Mouse (Mus musculus) liver, embryonic 15.5 days (tissue): ENCODE data around the gene Gm11992. TPM values are rescaled to one million over a fixed set of nuclear protein-coding genes. Genes with fewer than 3 reads are reported as not detected.

Source experiments
- ATAC-seq: fragments of 200-750 bp; cut with Nextera tagmentation; 2 replicates; pipeline ENCODE4 v1.8.0; 2017; ENCODE audit warnings: moderate number of reproducible peaks, mild to moderate bottlenecking, moderate library complexity; ENCODE audit not compliant: insufficient read depth
- H3K27ac ChIP-seq: fragments of 300-500 bp; sonication (generic); replicated peaks from 2 replicates; pipeline ENCODE4 v1.5.1; 2015; ENCODE audit warnings: mild to moderate bottlenecking, inconsistent platforms
- H3K27me3 ChIP-seq: fragments of 300-500 bp; sonication (generic); 2 replicates; pipeline ENCODE4 v1.6.1; 2015; ENCODE audit warnings: mild to moderate bottlenecking, inconsistent platforms
- H3K36me3 ChIP-seq: fragments of 300-500 bp; sonication (generic); replicated peaks from 2 replicates; pipeline ENCODE4 v1.6.1; 2015; ENCODE audit warnings: moderate library complexity, mild to moderate bottlenecking, inconsistent platforms
- H3K4me1 ChIP-seq: fragments of 300-500 bp; sonication (generic); replicated peaks from 2 replicates; pipeline ENCODE4 v1.6.1; 2015; ENCODE audit warnings: inconsistent platforms
- H3K4me2 ChIP-seq: fragments of 300-500 bp; sonication (generic); 2 replicates; pipeline ENCODE4 v1.6.1; 2015; ENCODE audit warnings: moderate library complexity, mild to moderate bottlenecking, inconsistent platforms
- H3K4me3 ChIP-seq: fragments of 300-500 bp; sonication (generic); replicated peaks from 2 replicates; pipeline ENCODE4 v1.5.1; 2015; ENCODE audit warnings: mild to moderate bottlenecking, inconsistent platforms
- H3K9ac ChIP-seq: fragments of 300-500 bp; sonication (generic); 2 replicates; pipeline ENCODE4 v1.6.1; 2015; ENCODE audit warnings: moderate library complexity, mild to moderate bottlenecking, inconsistent platforms
- H3K9me3 ChIP-seq: fragments of 300-500 bp; sonication (generic); replicated peaks from 2 replicates; pipeline ENCODE4 v1.6.1; 2016; ENCODE audit warnings: inconsistent platforms
- WGBS: fragments of 180-500 bp; shearing (Covaris S2); methylation state at CpG from one replicate; pipeline ENCODE4 v1.1.7; 2015; ENCODE audit warnings: mixed read lengths; ENCODE audit not compliant: insufficient replicate concordance; 5-methylcytosine and 5-hydroxymethylcytosine counted together
- polyA plus RNA-seq: library from polyadenylated mRNA; unstranded; fragments of >200 nt; fragmentation: Nextera tagmentation; extraction: Ambion mirVana; gene quantifications from 2 replicates; pipeline ENCODE4 v1.2.1, GENCODE M21; 2015

Gene Gm11992
- polyA plus RNA-seq, 1 experiment from 2014 or later = 0.03 TPM

DNA sequence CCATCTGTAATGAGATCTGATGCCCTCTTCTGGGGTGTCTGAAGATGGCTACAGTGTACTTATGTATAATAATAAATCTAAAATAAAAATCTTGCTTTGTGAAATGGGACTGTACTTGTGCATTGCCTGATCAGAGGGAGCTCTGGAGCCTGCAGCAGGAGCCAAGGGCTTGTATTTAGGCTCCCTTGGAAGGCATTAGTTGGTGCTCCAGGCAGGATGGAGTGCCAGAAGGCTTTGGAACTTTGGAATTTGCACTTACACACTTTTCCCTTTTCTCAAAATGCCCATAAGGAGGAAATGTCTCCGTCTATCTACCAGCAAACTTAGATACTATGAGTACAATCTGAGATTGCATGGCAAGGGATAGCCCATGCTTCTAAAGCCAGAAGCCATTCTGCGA, 1.8 kb upstream of the Gm11992 start:
- Histone ChIP-seq H3K27ac (no peak overlapping the region), H3K9ac (no peak overlapping the region), H3K27me3 (peaks cover 20% of the 10 kb centered on the region), H3K36me3 (no peaks in the 10 kb centered on the region), H3K4me3 (no peak overlapping the region), H3K4me2 (no peak overlapping the region), H3K4me1 (peaks cover 10% of the 10 kb centered on the region), H3K9me3 (no peaks in the 10 kb centered on the region)
- no peak for ATAC-seq
- 67% methylated on average over 2 of the region's 2 CpGs for WGBS

DNA sequence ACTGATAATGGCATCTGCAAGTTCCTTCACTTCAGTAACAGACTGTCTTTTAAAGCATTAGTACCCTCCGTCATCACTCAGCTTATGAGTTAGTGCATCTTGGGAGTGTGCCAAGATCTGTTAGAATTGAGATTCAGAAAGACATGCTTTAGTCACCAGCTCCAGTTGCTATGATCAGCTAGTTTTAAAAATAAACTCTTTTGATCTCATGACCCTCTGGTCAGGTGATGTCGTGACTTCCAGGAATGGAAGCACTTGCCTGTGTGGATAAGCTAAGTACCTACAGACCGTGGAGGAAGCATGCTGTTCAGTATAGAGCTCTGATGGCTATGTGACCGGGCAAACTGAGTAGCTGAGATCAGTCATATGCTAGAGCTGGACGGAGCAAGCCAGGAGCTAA, 1.4 kb upstream of the Gm11992 start:
- Histone ChIP-seq H3K4me3 (no peak overlapping the region), H3K27me3 (peaks cover 20% of the 10 kb centered on the region), H3K4me1 (peaks cover 10% of the 10 kb centered on the region), H3K9ac (no peak overlapping the region), H3K9me3 (no peaks in the 10 kb centered on the region), H3K27ac (no peak overlapping the region), H3K4me2 (no peak overlapping the region), H3K36me3 (no peaks in the 10 kb centered on the region)
- no peak for ATAC-seq
- WGBS = 69% methylated on average over 5 of the region's 5 CpGs

DNA sequence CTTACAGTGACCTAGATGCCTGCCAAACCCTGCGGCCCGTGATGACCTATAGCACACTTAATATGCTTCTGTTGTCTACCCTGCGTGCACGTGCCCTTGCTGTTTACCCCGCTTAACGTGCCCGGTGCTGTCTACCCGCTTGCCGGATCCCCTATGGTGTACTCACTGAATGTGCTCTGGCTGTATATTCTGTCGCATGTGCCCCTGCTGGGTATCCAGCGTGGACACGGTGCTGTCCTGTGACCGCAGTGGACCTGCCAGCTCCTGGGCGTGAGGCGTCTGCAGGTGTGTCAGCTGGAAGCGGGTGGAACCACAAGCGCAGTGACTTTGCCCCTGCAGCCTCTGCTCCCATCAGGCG, 288 bp downstream of the Gm11992 start, which contains the start of gene Sun3:
Sun3 (minus strand) TSS at position 289 of the 358 bp plus-strand sequence.
- H3K9me3 ChIP-seq = no peaks in the 10 kb centered on the region
- H3K27ac ChIP-seq = no peak within 1 kb of the TSS
- H3K4me3 ChIP-seq = peak within 1 kb of the TSS; percentile 51
- peak; percentile 53 for ATAC-seq
- under 1% methylated on average over 18 of the region's 18 CpGs for WGBS
- no peaks in the 10 kb centered on the region for H3K36me3 ChIP-seq
- peak within 1 kb of the TSS; percentile 79 for H3K4me2 ChIP-seq
- peaks cover 10% of the 10 kb centered on the region for H3K4me1 ChIP-seq
- H3K9ac ChIP-seq = no peak within 1 kb of the TSS
- H3K27me3 ChIP-seq = peaks cover 20% of the 10 kb centered on the region

DNA sequence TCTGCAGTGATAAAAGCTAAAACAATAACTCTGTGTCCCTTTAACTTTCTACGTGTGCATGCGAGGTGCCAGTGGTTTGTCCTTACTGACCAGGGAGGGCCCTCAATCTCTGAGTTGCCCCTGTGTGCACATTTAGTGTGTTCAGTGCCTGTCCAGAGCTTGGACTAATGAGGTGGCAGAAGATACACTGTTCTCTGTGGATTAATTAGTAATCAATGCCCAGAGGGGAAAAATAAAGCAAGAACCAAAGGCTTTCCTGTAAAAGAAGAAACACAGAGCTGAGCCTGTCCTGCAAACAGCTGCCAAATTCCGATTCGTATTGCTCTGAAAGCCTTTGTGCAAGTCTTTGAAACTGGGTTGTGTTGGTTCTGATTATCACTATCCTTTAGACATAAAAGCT, 1.8 kb downstream of the Gm11992 start:
- Histone ChIP-seq H3K4me3 (no peak overlapping the region), H3K27ac (no peak overlapping the region), H3K9me3 (no peaks in the 10 kb centered on the region), H3K9ac (no peak overlapping the region), H3K4me1 (peaks cover 10% of the 10 kb centered on the region), H3K4me2 (no peak overlapping the region), H3K27me3 (peaks cover 20% of the 10 kb centered on the region), H3K36me3 (no peaks in the 10 kb centered on the region)
- ATAC-seq = no peak
- 73% methylated on average over 4 of the region's 4 CpGs for WGBS

DNA sequence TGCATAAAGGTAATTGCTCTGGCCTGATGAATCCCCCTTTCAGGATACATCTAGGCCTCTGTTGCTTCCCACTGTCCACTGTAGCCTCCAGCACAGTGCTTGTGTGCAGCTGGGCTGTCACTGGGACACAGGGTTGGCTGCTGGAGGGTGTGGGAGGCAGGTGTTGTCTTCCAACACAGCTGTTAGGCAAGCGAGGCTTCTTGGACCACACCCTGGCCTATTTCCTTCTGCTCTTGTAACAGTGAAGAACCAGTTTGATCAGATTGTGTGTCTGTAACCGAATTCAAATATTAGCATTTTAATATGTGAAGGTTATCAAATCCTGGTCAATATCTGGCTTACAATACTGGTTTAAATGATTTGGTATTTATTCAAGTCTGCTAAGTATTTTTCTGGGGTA, 3.5 kb downstream of the Gm11992 start:
- Histone ChIP-seq H3K9me3 (no peaks in the 10 kb centered on the region), H3K4me1 (peaks cover 10% of the 10 kb centered on the region), H3K9ac (no peak overlapping the region), H3K4me3 (no peak overlapping the region), H3K27me3 (peaks cover 20% of the 10 kb centered on the region), H3K4me2 (no peak overlapping the region), H3K27ac (no peak overlapping the region), H3K36me3 (no peaks in the 10 kb centered on the region)
- 18% methylated on average over 2 of the region's 2 CpGs for WGBS
- ATAC-seq = no peak

DNA sequence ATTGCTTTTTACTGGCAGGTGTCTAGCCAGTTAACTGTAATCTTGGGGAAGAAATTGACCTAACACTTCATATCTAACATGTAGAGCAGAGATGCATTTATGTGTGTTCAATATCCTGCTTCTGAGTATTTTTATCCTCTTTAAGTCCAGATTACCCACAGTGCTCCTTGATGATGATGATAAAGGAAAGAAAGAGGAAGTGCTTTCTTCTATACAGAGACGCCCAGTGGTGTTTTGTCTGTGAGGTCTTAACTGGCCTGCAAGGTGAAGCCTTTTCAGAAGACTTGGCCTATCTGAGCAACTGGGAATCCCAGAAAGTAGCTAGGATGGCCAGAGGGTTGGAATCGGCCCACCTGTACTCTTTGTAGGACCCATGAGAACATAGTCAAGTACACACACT, 8.5 kb downstream of the Gm11992 start:
- H3K9me3 ChIP-seq = no peaks in the 10 kb centered on the region
- H3K36me3 ChIP-seq = no peaks in the 10 kb centered on the region
- no peak for ATAC-seq
- no peak overlapping the region for H3K27ac ChIP-seq
- no peak overlapping the region for H3K9ac ChIP-seq
- no peaks in the 10 kb centered on the region for H3K4me1 ChIP-seq
- WGBS = 40% methylated on average over 2 of the region's 2 CpGs
- H3K4me2 ChIP-seq = no peak overlapping the region
- no peak overlapping the region for H3K4me3 ChIP-seq
- H3K27me3 ChIP-seq = no peaks in the 10 kb centered on the region

DNA sequence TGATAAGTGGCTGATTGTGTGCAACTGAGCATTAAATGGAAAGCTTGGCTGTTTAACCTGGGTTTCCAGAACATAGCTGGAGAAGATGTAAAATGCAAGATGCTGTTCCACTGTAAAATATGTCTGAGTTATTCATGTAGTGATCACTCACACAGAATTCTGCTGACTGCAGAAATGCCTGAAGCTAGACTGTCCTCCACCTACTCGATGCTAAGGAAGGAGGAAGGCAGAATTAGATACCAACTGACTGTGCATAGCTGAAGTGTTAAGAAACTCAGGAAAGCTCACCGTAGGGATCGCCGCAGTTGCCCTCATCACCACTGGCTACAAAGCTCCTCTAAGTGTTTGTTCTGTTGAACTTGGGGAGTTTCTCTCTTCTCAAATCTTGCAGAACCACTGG, 9.3 kb downstream of the Gm11992 start:
- no peaks in the 10 kb centered on the region for H3K27me3 ChIP-seq
- no peaks in the 10 kb centered on the region for H3K9me3 ChIP-seq
- no peak overlapping the region for H3K4me3 ChIP-seq
- H3K4me1 ChIP-seq = no peaks in the 10 kb centered on the region
- H3K27ac ChIP-seq = no peak overlapping the region
- H3K9ac ChIP-seq = no peak overlapping the region
- H3K36me3 ChIP-seq = no peaks in the 10 kb centered on the region
- no peak for ATAC-seq
- 73% methylated on average over 4 of the region's 4 CpGs for WGBS
- H3K4me2 ChIP-seq = no peak overlapping the region

DNA sequence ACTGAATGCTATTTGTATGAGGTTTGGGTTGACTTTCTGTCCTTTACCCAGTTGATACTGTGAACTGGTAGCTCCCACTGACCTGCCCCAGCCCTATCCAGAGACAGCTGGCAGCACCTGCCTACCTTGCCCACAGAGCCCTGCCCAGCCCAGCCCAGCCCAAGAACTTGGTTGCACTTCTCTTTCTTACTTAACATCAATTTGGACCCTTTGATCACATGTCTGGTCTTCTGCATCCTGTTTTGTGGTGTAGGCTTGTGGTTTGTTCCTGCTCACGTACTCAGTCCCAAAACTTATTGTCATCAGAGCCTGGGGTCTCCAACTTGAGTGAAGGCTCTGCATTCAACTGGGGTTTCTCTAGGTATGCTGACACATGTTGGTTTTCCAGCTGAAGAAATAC, 11.6 kb downstream of the Gm11992 start:
- ATAC-seq = no peak
- H3K9ac ChIP-seq = no peak overlapping the region
- no peaks in the 10 kb centered on the region for H3K36me3 ChIP-seq
- H3K27me3 ChIP-seq = no peaks in the 10 kb centered on the region
- no peak overlapping the region for H3K4me3 ChIP-seq
- no peak overlapping the region for H3K27ac ChIP-seq
- H3K4me2 ChIP-seq = no peak overlapping the region
- H3K9me3 ChIP-seq = no peaks in the 10 kb centered on the region
- H3K4me1 ChIP-seq = no peaks in the 10 kb centered on the region
- 27% methylated on average over 1 of the region's 1 CpGs for WGBS

DNA sequence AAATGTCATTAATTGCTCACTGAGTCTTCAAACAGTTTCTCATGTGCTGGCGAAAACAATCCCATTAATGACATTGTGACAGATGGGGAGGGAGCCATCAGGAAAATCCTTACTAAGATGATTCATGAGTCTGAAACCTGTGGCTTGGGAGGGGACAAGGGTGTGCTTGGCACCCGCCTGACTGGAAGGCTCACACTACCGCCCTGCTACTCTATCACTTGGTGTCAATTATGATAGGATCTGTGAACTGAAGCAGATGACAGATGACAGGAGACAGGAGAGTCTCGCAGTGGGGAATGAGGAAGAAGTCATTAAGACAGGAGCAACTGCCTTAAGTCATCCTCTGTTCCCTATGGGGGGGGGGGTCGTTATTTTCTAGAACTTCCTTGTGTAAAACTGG, 12.1 kb downstream of the Gm11992 start:
- Histone ChIP-seq H3K9ac (no peak overlapping the region), H3K4me1 (no peaks in the 10 kb centered on the region), H3K36me3 (no peaks in the 10 kb centered on the region), H3K4me2 (no peak overlapping the region), H3K27me3 (no peaks in the 10 kb centered on the region), H3K4me3 (no peak overlapping the region), H3K27ac (no peak overlapping the region), H3K9me3 (no peaks in the 10 kb centered on the region)
- ATAC-seq = no peak
- 23% methylated on average over 5 of the region's 5 CpGs for WGBS

DNA sequence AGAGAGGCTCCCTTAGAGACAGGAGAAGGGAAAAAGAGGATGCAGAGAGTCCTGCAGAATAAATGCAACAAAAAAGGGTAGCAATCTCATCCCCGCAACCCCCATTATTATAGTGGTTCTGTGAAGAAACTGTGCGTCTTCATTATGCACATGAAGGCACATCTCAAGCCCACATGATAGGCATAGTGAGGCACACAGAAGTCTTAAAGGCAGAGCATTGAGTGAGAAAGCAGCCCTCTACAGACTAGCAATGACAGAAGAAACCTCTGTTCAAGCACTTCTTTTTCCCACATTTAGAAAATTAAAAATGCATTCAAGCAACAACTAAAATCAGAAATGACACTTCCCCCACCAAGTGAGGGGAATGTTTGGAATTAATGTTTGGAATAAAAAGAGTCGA, 28.1 kb downstream of the Gm11992 start:
- WGBS = 60% methylated on average over 3 of the region's 3 CpGs
- Histone ChIP-seq H3K4me2 (no peak overlapping the region), H3K4me1 (no peaks in the 10 kb centered on the region), H3K4me3 (no peak overlapping the region), H3K27ac (no peak overlapping the region), H3K27me3 (no peaks in the 10 kb centered on the region), H3K9ac (no peak overlapping the region), H3K9me3 (no peaks in the 10 kb centered on the region), H3K36me3 (no peaks in the 10 kb centered on the region)
- ATAC-seq = no peak

DNA sequence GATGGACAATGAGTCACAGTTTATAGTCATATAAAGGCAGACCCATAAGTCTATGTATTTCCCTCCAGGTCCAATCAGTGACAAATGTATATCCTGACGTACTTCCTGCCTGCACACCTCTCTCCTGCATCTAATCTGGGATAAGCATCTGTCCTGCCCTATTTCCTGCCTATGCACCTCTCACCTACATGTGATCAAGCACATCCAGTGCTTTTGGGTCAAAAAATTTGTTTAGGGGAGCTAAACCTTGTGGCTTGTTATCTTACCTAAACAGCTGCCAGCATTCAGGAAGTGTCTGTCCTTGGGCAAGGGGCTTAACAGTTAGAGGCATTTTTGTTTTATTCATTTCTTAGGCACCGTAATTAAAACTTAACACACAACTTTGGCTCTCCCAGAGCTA, 64.8 kb downstream of the Gm11992 start:
- Histone ChIP-seq H3K4me2 (no peak overlapping the region), H3K9me3 (no peaks in the 10 kb centered on the region), H3K4me3 (no peak overlapping the region), H3K27ac (no peak overlapping the region), H3K9ac (no peak overlapping the region), H3K27me3 (peaks cover 35% of the 10 kb centered on the region), H3K4me1 (peaks cover 12% of the 10 kb centered on the region), H3K36me3 (no peaks in the 10 kb centered on the region)
- 14% methylated on average over 2 of the region's 2 CpGs for WGBS
- no peak for ATAC-seq

DNA sequence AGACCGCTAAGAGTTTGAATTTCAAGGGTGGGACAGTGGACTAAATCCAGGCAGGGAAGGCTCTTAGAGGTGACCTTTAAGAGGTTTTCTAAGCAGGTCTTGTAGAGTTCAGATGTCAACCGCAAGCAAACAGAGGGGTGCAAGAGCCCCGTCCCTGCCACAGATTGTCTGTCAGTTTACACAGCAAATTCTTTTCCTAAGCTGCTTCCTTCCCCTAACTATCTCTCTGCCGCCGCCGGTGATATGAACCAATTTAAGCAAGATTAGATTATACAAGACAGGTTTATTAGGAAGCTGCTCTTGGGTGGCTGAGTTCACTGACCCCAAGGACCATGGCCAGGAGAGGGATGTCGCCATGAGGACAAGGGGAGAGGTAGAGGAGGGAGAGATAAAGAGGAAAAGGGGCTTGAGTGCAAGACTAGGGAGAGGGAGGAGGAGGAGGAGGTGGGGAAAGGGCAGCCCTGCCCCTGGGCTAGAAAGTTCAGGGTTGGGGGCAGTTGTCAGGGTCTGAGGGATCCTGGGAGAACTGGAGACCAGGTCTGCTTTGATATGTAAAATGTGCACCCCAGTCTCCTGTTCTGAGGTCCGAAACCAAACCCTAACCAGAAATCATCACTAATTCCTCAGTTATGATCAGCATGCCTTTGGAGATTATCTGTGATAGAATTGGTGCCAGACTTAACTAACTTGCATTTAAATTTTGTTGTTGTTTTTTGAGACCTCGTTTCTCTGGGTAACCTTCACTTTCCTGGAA, 67.2 kb downstream of the Gm11992 start:
- Histone ChIP-seq H3K4me2 (peak overlapping the region; percentile 38; the same call in 1 of the 2 replicates), H3K9ac (no peak overlapping the region), H3K27me3 (peaks cover 57% of the 10 kb centered on the region), H3K4me1 (peaks cover 22% of the 10 kb centered on the region), H3K9me3 (no peaks in the 10 kb centered on the region), H3K27ac (no peak overlapping the region), H3K4me3 (no peak overlapping the region), H3K36me3 (no peaks in the 10 kb centered on the region)
- WGBS = 7% methylated on average over 9 of the region's 9 CpGs
- no peak for ATAC-seq
